ENCODE assay signal across 8 mouse cellular contexts in the genomic region with DNA sequence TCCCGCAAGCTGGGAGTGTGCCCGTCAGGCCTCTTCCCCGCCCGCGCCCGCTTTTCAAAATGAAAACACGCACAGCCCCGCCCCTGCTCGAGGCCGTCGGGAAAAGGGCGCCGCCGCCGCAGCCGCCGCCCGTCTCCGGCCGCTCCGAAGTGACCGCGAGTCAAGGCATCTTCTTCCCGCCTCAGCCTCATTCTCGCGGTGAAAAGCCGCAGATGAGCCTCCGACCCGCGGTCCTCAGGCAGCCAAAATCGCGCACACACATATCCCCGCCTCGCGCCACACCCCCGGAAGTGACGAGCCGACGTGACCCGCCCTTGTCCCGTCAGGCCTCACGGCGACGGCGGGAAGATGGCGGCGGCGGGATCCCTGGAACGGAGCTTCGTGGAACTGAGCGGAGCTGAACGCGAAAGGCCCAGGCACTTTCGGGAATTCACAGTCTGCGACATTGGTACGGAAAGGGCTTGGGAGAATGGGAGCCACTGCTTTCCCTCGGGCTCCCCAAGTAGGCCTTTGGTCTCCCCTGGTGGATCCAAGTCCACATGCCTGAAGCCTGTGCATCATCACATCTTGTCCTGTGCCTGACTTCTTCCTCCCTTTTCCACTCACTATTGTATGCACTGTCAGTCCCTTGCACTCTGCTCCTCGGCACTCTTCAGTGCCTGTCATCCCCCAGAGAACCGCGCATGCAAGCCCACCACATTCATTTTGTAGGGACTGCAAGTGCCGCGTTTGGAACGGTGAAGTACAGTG. TPM values are rescaled to one million over a fixed set of nuclear protein-coding genes. Genes with fewer than 3 reads are reported as not detected.
DNase-seq lines count a peak whose midpoint lies in the region; ATAC-seq and TF ChIP-seq lines count a peak whose summit lies in the region.

No protein-coding gene starts in this region.

- WGBS in embryonic facial prominence, embryonic 14.5 days: under 1% methylated on average over 48 of the region's 63 CpGs
- under 1% methylated on average over 63 of the region's 63 CpGs for WGBS in heart, adult 2 months
- under 1% methylated on average over 63 of the region's 63 CpGs for WGBS in limb, embryonic 13.5 days
- under 1% methylated on average over 50 of the region's 63 CpGs for WGBS in midbrain, embryonic 16.5 days

- 0 out of 2 replicates have a peak, but pooled peaks cover 6% of the 10 kb centered on the region for H3K4me1 ChIP-seq in embryonic facial prominence, embryonic 14.5 days (ENCODE audit: control insufficient read depth, insufficient read depth, low read length)
- peaks cover 2% of the 10 kb centered on the region for H3K4me1 ChIP-seq in heart, adult 2 months (ENCODE audit: control insufficient read depth, insufficient read depth, low read length)
- H3K4me1 ChIP-seq in limb, embryonic 13.5 days: peaks cover 18% of the 10 kb centered on the region
- H3K4me1 ChIP-seq in midbrain, embryonic 16.5 days (ENCODE audit: control insufficient read depth, insufficient read depth, low read length): peaks cover 20% of the 10 kb centered on the region

- H3K27ac ChIP-seq in embryonic facial prominence, embryonic 14.5 days (replicated peaks; ENCODE audit: low read depth, low read length): peak overlapping the region; percentile 91
- peak overlapping the region; percentile 98 for H3K27ac ChIP-seq in heart, adult 2 months
- H3K27ac ChIP-seq in limb, embryonic 13.5 days: peak overlapping the region; percentile 91
- peak overlapping the region; percentile 91 for H3K27ac ChIP-seq in midbrain, embryonic 16.5 days (ENCODE audit: low read length)

- TF ChIP-seq EP300 in heart, adult 2 months (IDR thresholded peaks at IDR 0.05; ENCODE audit: insufficient read depth, low read depth, low read length): 0 out of 2 replicates have a peak, but pooled peaks have one; percentile 13

- H3K4me2 ChIP-seq in embryonic facial prominence, embryonic 14.5 days (ENCODE audit: low read depth, low read length): peak overlapping the region; percentile 85
- peak overlapping the region; percentile 83 for H3K4me2 ChIP-seq in limb, embryonic 13.5 days (replicated peaks)
- H3K4me2 ChIP-seq in midbrain, embryonic 16.5 days (ENCODE audit: low read length): peak overlapping the region; percentile 72

- peak; percentile 83 for TF ChIP-seq POLR2A in heart, adult 2 months (IDR thresholded peaks at IDR 0.05; ENCODE audit: insufficient read depth, low read depth, low read length)

- TF ChIP-seq CTCF in heart, adult 2 months (IDR thresholded peaks at IDR 0.05): peak; percentile 30; the same call in 1 of the 2 replicates

- H3K9me3 ChIP-seq in embryonic facial prominence, embryonic 14.5 days (ENCODE audit: control insufficient read depth, low read length): no peaks in the 10 kb centered on the region
- H3K9me3 ChIP-seq in limb, embryonic 13.5 days: no peaks in the 10 kb centered on the region
- H3K9me3 ChIP-seq in midbrain, embryonic 16.5 days (replicated peaks; ENCODE audit: control insufficient read depth, low read length, poor library complexity, severe bottlenecking): no peaks in the 10 kb centered on the region

- peak overlapping the region; percentile 84 for H3K4me3 ChIP-seq in embryonic facial prominence, embryonic 14.5 days (ENCODE audit: low read depth, low read length)
- peak overlapping the region; percentile 90 for H3K4me3 ChIP-seq in heart, adult 2 months
- H3K4me3 ChIP-seq in limb, embryonic 13.5 days: peak overlapping the region; percentile 76
- peak overlapping the region; percentile 69 for H3K4me3 ChIP-seq in midbrain, embryonic 16.5 days (ENCODE audit: low read depth, low read length)

- H3K9ac ChIP-seq in embryonic facial prominence, embryonic 14.5 days (ENCODE audit: low read depth, low read length): peak overlapping the region; percentile 80
- H3K9ac ChIP-seq in heart, adult 2 months (ENCODE audit: low read depth, low read length): peak overlapping the region; percentile 72
- H3K9ac ChIP-seq in limb, embryonic 13.5 days: peak overlapping the region; percentile 84
- peak overlapping the region; percentile 77 for H3K9ac ChIP-seq in midbrain, embryonic 16.5 days (ENCODE audit: low read depth, low read length)

- peaks cover 17% of the 10 kb centered on the region for H3K36me3 ChIP-seq in embryonic facial prominence, embryonic 14.5 days (ENCODE audit: control insufficient read depth, insufficient read depth, low read length)
- no peaks in the 10 kb centered on the region for H3K36me3 ChIP-seq in heart, adult 2 months (ENCODE audit: control insufficient read depth, insufficient read depth, low read length)
- peaks cover 20% of the 10 kb centered on the region for H3K36me3 ChIP-seq in limb, embryonic 13.5 days
- no peaks in the 10 kb centered on the region for H3K36me3 ChIP-seq in midbrain, embryonic 16.5 days (ENCODE audit: control insufficient read depth, insufficient read depth, low read length)

- intact Hi-C loops in heart, adult 2 months (cut with DNase I): loop anchor here (2.0 kb wide), 3 partner anchors 68 to 204 kb away; a partner anchor contains a TSS

- H3K27me3 ChIP-seq in embryonic facial prominence, embryonic 14.5 days (replicated peaks; ENCODE audit: control insufficient read depth, insufficient read depth, low read length): no peaks in the 10 kb centered on the region
- no peaks in the 10 kb centered on the region for H3K27me3 ChIP-seq in heart, adult 2 months (ENCODE audit: control insufficient read depth, insufficient read depth, low read length)
- no peaks in the 10 kb centered on the region for H3K27me3 ChIP-seq in limb, embryonic 13.5 days
- H3K27me3 ChIP-seq in midbrain, embryonic 16.5 days (ENCODE audit: control insufficient read depth, insufficient read depth, low read depth, low read length): no peaks in the 10 kb centered on the region

- H3K79me2 ChIP-seq in heart, adult 2 months (replicated peaks; ENCODE audit: control insufficient read depth, insufficient read depth, low read length): no peaks in the 10 kb centered on the region

- peak; percentile 95 for DNase-seq in 3T3-L1 (ENCODE audit: low read depth, low spot score)
- peak; percentile 91 to 92 for DNase-seq in adrenal gland, postnatal 4 days (ENCODE audit: low spot score in 2 of 2)
- peak; percentile 96 for DNase-seq in embryonic facial prominence, embryonic 14.5 days (ENCODE audit: low spot score)
- DNase-seq in heart, adult 2 months: peak; percentile 93 to 97
- peak; percentile 83 to 91 for DNase-seq in kidney, adult 8-10 months
- peak; percentile 95 to 98 for DNase-seq in spleen, postnatal 10 days (ENCODE audit: low spot score in 2 of 2)

- ATAC-seq in embryonic facial prominence, embryonic 14.5 days (ENCODE audit: low read depth): peak; percentile 98
- ATAC-seq in limb, embryonic 13.5 days (ENCODE audit: low FRiP score, low read depth): peak; percentile 98
- ATAC-seq in midbrain, embryonic 16.5 days: peak; percentile 98

RNA-seq across cellular contexts. Expression of a gene that starts 2.2 kb away (rescaled TPM):
- 10 to 100 TPM; 29.4 to 30.9 TPM for total RNA-seq in adrenal gland, postnatal 4 days (2021)
- polyA plus RNA-seq in embryonic facial prominence, embryonic 14.5 days (2014; fragmentation: Nextera tagmentation; extraction: Ambion mirVana): 41.1 and 45.6 TPM in 2 replicates
- total RNA-seq in heart, adult 2 months (2021): 10 to 100 TPM; 12.9 to 13.9 TPM
- 5.2 and 9.8 TPM in 2 replicates for polyA plus RNA-seq in heart, adult 2 months (2012; rRNA removed)
- polyA plus RNA-seq in limb, embryonic 13.5 days (2015; fragmentation: Nextera tagmentation; extraction: Ambion mirVana): 40.3 and 44.8 TPM in 2 replicates
- 19.5 and 21.4 TPM in 2 replicates for polyA plus RNA-seq in midbrain, embryonic 16.5 days (2015; fragmentation: Nextera tagmentation; extraction: Ambion mirVana)

Comparison
In these comparisons a context has a peak if more than half of its experiments do, and no peak if none do; other contexts are left out.
1. Peak in every context shown above with its lines: DNase-seq, ATAC-seq, H3K4me3 ChIP-seq and H3K27ac ChIP-seq.